Mouse (Mus musculus) gastrocnemius, postnatal 10 days (tissue): ENCODE results near the gene Nsg2. TPM values are rescaled to one million over a fixed set of nuclear protein-coding genes. Genes with fewer than 3 reads are reported as not detected.

Experiments
- DNase-seq: peaks from one replicate; pipeline ENCODE4 v3.0.0; 2021; ENCODE audit warnings: mixed read lengths
- total RNA-seq, 2 experiments: library from RNA; stranded (reverse); gene quantifications; 2 replicates each; pipeline ENCODE4 v1.2.3; 2021

The Nsg2 gene
- total RNA-seq, 2 experiments from 2014 or later = 1.3 to 2.6 TPM

- no peak for DNase-seq
These were observed 11.8 kb downstream of the Nsg2 start for GRCm38 (mm10) chr11:32011867-32012603.

GRCm38 (mm10) chr11:32013014-32013427 lies 12.8 kb downstream of the Nsg2 start:
- DNase-seq = no peak

- no peak for DNase-seq
These were observed 13.3 kb downstream of the Nsg2 start for GRCm38 (mm10) chr11:32013561-32013960.

GRCm38 (mm10) chr11:32018201-32018600 lies 17.9 kb downstream of the Nsg2 start:
- DNase-seq = no peak

- DNase-seq = peak; percentile 11
These were observed 20.0 kb downstream of the Nsg2 start for GRCm38 (mm10) chr11:32020031-32020965.

GRCm38 (mm10) chr11:32026634-32027033 lies 26.4 kb downstream of the Nsg2 start:
- no peak for DNase-seq

GRCm38 (mm10) chr11:32027474-32028342 lies 27.4 kb downstream of the Nsg2 start:
- DNase-seq = no peak

GRCm38 (mm10) chr11:32028605-32029004 lies 28.3 kb downstream of the Nsg2 start:
- no peak for DNase-seq

GRCm38 (mm10) chr11:32029356-32029755 lies 29.1 kb downstream of the Nsg2 start:
- DNase-seq = no peak

GRCm38 (mm10) chr11:32031396-32031795 lies 31.1 kb downstream of the Nsg2 start:
- DNase-seq = no peak

- no peak for DNase-seq
These were observed 31.8 kb downstream of the Nsg2 start for GRCm38 (mm10) chr11:32032053-32032452.

GRCm38 (mm10) chr11:32035831-32036230 lies 35.6 kb downstream of the Nsg2 start:
- DNase-seq = no peak

GRCm38 (mm10) chr11:32039656-32040055 lies 39.4 kb downstream of the Nsg2 start:
- DNase-seq = no peak

- no peak for DNase-seq
These were observed 57.1 kb downstream of the Nsg2 start for GRCm38 (mm10) chr11:32057389-32057788.

- no peak for DNase-seq
These were observed 57.6 kb downstream of the Nsg2 start for GRCm38 (mm10) chr11:32057861-32058260.

GRCm38 (mm10) chr11:32061020-32061419 lies 60.8 kb downstream of the Nsg2 start:
- no peak for DNase-seq

- DNase-seq = no peak
These were observed 61.6 kb downstream of the Nsg2 start for GRCm38 (mm10) chr11:32061874-32062273.

GRCm38 (mm10) chr11:32063775-32064510 lies 63.7 kb downstream of the Nsg2 start:
- DNase-seq = no peak

- DNase-seq = no peak
These were observed 64.2 kb downstream of the Nsg2 start for GRCm38 (mm10) chr11:32064511-32064862.

GRCm38 (mm10) chr11:32068736-32069490 lies 68.7 kb downstream of the Nsg2 start:
- no peak for DNase-seq

- DNase-seq = no peak
These were observed 74.9 kb downstream of the Nsg2 start for GRCm38 (mm10) chr11:32075163-32075562.
